Mouse (Mus musculus) neural tube, embryonic 13.5 days (tissue): ENCODE measurements at regions not wholly inside any gene's neighbourhood (a gene's known extent, or its start where the extent isn't known, plus 50 kb on each side); places are given as distances from the start of the nearest gene placed in this dataset.

ENCODE experiments used
- ATAC-seq: fragments of 200-750 bp; cut with Nextera tagmentation; 2 replicates; pipeline ENCODE4 v1.8.0; 2017; ENCODE audit warnings: low read depth, mild to moderate bottlenecking, moderate TSS enrichment, moderate library complexity
- H3K27ac ChIP-seq: fragments of 300-500 bp; sonication (generic); replicated peaks from 2 replicates; pipeline ENCODE4 v1.5.1; 2015; ENCODE audit warnings: moderate library complexity, mild to moderate bottlenecking, inconsistent platforms
- H3K27me3 ChIP-seq: fragments of 300-500 bp; sonication (generic); 2 replicates; pipeline ENCODE4 v1.6.1; 2015; ENCODE audit warnings: mild to moderate bottlenecking, inconsistent platforms
- H3K36me3 ChIP-seq: fragments of 300-500 bp; sonication (generic); 2 replicates; pipeline ENCODE4 v1.6.1; 2015; ENCODE audit warnings: mild to moderate bottlenecking, inconsistent platforms
- H3K4me1 ChIP-seq: fragments of 300-500 bp; sonication (generic); replicated peaks from 2 replicates; pipeline ENCODE4 v1.6.1; 2015; ENCODE audit warnings: inconsistent platforms
- H3K4me2 ChIP-seq: fragments of 300-500 bp; sonication (generic); 2 replicates; pipeline ENCODE4 v1.6.1; 2015; ENCODE audit warnings: inconsistent platforms, mild to moderate bottlenecking, moderate library complexity
- H3K4me3 ChIP-seq: fragments of 300-500 bp; sonication (generic); 2 replicates; pipeline ENCODE4 v1.5.1; 2015; ENCODE audit warnings: mild to moderate bottlenecking, inconsistent platforms
- H3K9ac ChIP-seq: fragments of 300-500 bp; sonication (generic); 2 replicates; pipeline ENCODE4 v1.6.1; 2015; ENCODE audit warnings: moderate library complexity, mild to moderate bottlenecking, inconsistent platforms
- H3K9me3 ChIP-seq: fragments of 300-500 bp; sonication (generic); 2 replicates; pipeline ENCODE4 v1.6.1; 2016; ENCODE audit warnings: inconsistent platforms
- WGBS: fragments of 180-500 bp; shearing (Covaris S2); methylation state at CpG from one replicate; pipeline ENCODE4 v1.1.7; 2015; 5-methylcytosine and 5-hydroxymethylcytosine counted together

DNA sequence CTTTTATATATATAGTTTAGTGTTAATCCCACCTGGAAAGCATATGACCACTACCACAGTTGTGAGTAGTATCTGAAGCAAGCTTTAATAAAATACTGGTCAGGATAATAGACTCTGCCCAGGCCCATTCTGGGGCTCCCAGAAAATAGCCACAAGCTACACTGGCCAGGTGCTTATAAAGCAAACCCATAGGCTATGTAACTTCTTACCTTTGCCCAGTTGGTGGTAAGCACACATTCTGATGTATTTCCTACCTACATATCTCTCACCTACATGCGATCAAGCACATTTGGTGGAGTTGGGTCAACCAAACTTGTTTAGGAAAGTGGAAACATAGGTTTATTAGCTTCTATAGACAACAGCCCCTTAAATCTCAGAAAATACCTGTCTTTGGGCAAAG, 81.4 kb upstream of the Syt6 start:
- no peak overlapping the region for H3K4me3 ChIP-seq
- no peaks in the 10 kb centered on the region for H3K27me3 ChIP-seq
- H3K9me3 ChIP-seq, result no peaks in the 10 kb centered on the region
- no peak overlapping the region for H3K9ac ChIP-seq
- no peak overlapping the region for H3K4me2 ChIP-seq
- 100% methylated on average over 1 of the region's 1 CpGs for WGBS
- no peak for ATAC-seq
- no peak overlapping the region for H3K27ac ChIP-seq
- no peaks in the 10 kb centered on the region for H3K4me1 ChIP-seq
- H3K36me3 ChIP-seq, result no peaks in the 10 kb centered on the region

DNA sequence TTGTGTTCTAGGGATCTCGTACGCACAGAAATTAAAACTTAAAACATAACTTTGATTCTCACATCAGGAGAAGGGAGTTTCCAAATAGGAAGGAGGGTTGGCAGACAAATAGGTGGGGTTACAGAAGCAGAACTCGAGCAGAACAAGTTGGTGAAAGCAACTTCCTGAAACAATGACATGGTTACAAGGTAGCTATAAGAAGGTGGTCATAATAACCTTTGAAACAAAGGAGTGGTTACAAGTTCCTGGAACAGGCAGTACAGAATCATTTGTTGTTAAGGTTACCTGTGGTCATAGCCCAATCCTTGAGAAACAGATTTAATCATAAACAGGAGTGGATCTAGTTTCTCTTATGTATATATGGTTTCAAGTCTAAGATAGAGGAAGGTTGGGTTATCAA, 81.0 kb upstream of the Syt6 start:
- no peaks in the 10 kb centered on the region for H3K9me3 ChIP-seq

DNA sequence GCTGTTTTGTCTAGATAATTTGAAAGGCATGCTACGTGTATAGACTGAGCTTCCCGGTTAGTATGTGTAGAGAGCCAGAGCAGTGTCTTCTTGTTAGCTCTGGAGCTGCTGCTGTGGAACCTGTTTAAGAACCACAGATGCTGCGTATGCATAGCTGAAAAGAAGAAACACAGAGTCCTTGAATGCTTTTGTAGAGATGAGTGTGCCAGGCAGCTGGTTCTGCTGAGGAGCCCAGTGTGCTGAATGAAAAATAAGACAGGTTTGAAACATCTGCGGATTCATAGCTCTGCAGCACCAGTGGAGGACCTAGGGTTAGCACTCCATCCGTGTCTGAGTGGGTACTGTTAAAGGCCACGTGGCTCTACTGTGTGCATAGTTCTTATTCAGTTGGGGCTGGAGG, 78.9 kb upstream of the Syt6 start:
- Histone ChIP-seq H3K9me3 (no peaks in the 10 kb centered on the region), H3K4me2 (no peak overlapping the region), H3K36me3 (no peaks in the 10 kb centered on the region), H3K4me1 (no peaks in the 10 kb centered on the region), H3K27ac (no peak overlapping the region), H3K27me3 (no peaks in the 10 kb centered on the region), H3K9ac (no peak overlapping the region), H3K4me3 (no peak overlapping the region)
- WGBS, result 92% methylated on average over 6 of the region's 6 CpGs
- no peak for ATAC-seq

More for the DNA sequence above, 81.0 kb upstream of the Syt6 start:
- H3K4me1 ChIP-seq, result no peaks in the 10 kb centered on the region
- no peak overlapping the region for H3K27ac ChIP-seq
- no peak overlapping the region for H3K4me2 ChIP-seq
- no peaks in the 10 kb centered on the region for H3K27me3 ChIP-seq
- H3K36me3 ChIP-seq, result no peaks in the 10 kb centered on the region
- ATAC-seq, result no peak
- WGBS, result 87% methylated on average over 3 of the region's 3 CpGs
- no peak overlapping the region for H3K4me3 ChIP-seq
- no peak overlapping the region for H3K9ac ChIP-seq

DNA sequence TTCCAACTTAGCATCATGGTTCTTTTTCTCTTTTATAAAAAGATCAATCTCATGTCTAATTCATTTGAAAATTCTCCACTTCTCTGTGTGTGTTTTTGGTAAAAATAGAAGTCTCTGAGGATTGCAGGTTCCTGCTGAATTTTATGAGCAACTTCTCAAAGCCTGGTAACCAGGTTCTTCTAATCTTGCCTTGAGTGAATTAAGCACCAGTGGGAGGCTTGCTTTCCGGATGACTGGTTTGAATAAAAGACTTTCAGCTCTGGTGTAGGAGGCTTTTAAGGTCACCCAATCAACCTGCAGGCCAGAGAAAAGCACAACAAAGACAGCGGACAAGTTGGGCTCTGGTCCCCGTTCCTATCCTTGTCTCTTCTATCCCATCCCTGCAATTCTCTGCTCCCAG, 78.3 kb upstream of the Syt6 start:
- H3K4me3 ChIP-seq, result no peak overlapping the region
- H3K27ac ChIP-seq, result no peak overlapping the region
- 44% methylated on average over 3 of the region's 3 CpGs for WGBS
- no peaks in the 10 kb centered on the region for H3K4me1 ChIP-seq
- no peaks in the 10 kb centered on the region for H3K36me3 ChIP-seq
- H3K9me3 ChIP-seq, result no peaks in the 10 kb centered on the region
- no peak overlapping the region for H3K4me2 ChIP-seq
- no peak for ATAC-seq
- H3K9ac ChIP-seq, result no peak overlapping the region
- no peaks in the 10 kb centered on the region for H3K27me3 ChIP-seq

DNA sequence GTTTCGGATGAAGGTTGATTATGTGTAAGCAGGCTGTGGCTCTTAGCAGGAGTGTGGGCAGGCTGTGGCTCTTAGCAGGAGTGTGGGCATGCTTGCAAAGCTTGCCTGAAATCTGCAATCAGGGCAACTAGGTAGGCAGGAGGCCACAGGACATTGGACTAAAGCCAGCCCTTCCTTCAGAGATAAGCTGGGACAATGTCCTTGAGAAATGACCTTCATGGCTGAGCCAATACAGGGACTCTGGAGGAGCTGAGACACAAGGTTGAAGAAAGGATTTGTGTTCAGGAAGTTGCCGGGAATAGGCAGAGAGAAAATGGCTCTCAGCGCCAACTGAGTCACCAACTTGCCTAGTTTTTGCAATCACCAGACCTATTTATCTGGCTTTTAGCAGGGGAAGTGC, 77.3 kb upstream of the Syt6 start:
- H3K4me3 ChIP-seq, result no peak overlapping the region
- no peak overlapping the region for H3K4me2 ChIP-seq
- no peak overlapping the region for H3K9ac ChIP-seq
- H3K4me1 ChIP-seq, result no peaks in the 10 kb centered on the region
- no peaks in the 10 kb centered on the region for H3K9me3 ChIP-seq
- no peaks in the 10 kb centered on the region for H3K36me3 ChIP-seq
- WGBS, result 96% methylated on average over 3 of the region's 3 CpGs
- no peak overlapping the region for H3K27ac ChIP-seq
- no peaks in the 10 kb centered on the region for H3K27me3 ChIP-seq
- no peak for ATAC-seq

DNA sequence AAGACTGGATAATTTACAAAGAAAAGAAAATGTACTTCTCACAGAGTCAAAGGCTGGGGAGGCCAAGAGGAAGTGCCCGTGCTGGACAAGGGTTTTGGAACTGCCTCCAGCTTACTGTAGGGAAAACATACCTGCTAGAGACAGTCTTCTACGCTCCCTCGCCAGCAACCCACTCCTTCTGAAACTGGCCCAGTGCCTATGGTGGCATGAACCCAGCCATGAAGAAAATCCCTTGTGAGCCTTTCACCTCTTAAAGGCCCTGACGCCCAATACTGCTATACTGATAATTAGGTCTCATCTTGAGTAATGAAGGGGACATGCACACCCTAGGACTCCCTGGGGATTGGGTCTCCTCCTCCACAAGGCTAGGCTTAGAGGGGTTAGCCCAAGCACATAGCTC, 76.6 kb upstream of the Syt6 start:
- WGBS, result 78% methylated on average over 4 of the region's 4 CpGs
- Histone ChIP-seq H3K9me3 (no peaks in the 10 kb centered on the region), H3K27me3 (no peaks in the 10 kb centered on the region), H3K4me2 (no peak overlapping the region), H3K9ac (no peak overlapping the region), H3K36me3 (no peaks in the 10 kb centered on the region), H3K4me1 (no peaks in the 10 kb centered on the region), H3K27ac (no peak overlapping the region), H3K4me3 (no peak overlapping the region)
- ATAC-seq, result no peak

DNA sequence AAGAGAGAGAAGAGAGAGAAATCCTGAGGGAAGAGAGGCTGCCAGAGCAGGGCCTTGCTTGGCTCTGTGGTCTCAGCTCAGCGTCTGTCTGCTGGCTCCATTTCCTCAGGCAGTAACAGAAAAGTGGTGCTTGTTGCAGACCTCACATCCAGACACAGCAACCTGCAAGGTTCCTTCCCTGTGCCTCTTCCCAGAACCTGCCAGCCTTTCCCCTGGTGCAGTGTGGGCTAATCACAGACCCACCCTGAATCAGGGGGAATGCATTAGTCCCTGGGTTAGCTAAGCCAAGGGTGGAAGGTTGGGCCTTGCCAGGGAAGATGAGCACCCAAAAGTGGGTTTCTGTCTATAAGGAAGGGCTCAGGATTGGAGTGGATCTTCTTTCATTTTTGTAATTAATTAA, 75.2 kb upstream of the Syt6 start:
- Histone ChIP-seq H3K9ac (no peak overlapping the region), H3K4me3 (no peak overlapping the region), H3K4me1 (no peaks in the 10 kb centered on the region), H3K27ac (no peak overlapping the region), H3K9me3 (no peaks in the 10 kb centered on the region), H3K4me2 (no peak overlapping the region), H3K36me3 (no peaks in the 10 kb centered on the region), H3K27me3 (no peaks in the 10 kb centered on the region)
- 71% methylated on average over 1 of the region's 1 CpGs for WGBS
- no peak for ATAC-seq

DNA sequence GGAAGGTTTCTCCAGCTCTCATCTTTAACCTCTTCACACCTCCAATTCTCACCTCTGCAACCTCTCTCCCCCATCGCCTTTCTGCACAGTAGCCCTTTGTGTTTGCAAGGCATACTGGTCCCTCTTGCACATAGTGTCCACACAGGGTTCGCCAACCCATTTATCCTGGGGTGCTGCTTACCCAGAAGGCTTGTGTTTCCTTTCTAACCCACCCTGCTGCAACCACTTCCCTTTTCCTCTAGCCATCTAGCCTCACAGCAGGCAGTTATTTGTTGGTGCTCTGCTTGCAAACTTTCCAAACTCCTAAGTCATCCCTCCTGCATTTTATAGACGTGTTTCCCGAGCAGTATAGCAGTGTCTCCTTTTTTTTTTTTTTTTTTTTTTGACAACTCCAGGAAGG, 74.7 kb upstream of the Syt6 start:
- H3K9me3 ChIP-seq, result no peaks in the 10 kb centered on the region
- H3K36me3 ChIP-seq, result no peaks in the 10 kb centered on the region
- WGBS, result 60% methylated on average over 4 of the region's 4 CpGs
- H3K4me3 ChIP-seq, result no peak overlapping the region
- H3K4me1 ChIP-seq, result no peaks in the 10 kb centered on the region
- H3K27me3 ChIP-seq, result no peaks in the 10 kb centered on the region
- no peak for ATAC-seq
- H3K4me2 ChIP-seq, result no peak overlapping the region
- H3K9ac ChIP-seq, result no peak overlapping the region
- no peak overlapping the region for H3K27ac ChIP-seq

DNA sequence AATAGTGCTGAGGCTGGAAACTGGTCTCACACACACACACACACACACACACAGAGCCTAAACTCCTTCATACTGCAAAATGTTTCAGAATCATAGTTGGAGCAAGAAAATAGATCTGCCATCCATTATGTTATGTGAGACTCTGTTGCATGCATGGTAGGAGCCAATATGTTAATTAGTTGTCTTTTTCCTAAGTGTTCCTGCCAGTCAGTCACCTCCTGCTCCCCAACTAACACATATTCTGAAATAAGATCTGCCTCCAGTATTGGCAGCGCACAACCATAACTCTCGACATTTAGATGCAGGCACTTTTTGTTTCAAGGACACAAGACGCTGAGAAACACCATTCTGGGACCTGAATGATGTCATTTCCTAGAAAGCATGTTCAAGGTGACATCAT, 70.9 kb upstream of the Syt6 start:
- ATAC-seq, result no peak
- Histone ChIP-seq H3K4me2 (no peak overlapping the region), H3K36me3 (no peaks in the 10 kb centered on the region), H3K4me1 (no peaks in the 10 kb centered on the region), H3K9ac (no peak overlapping the region), H3K4me3 (no peak overlapping the region), H3K27me3 (no peaks in the 10 kb centered on the region), H3K27ac (no peak overlapping the region), H3K9me3 (no peaks in the 10 kb centered on the region)
- 86% methylated on average over 3 of the region's 3 CpGs for WGBS

DNA sequence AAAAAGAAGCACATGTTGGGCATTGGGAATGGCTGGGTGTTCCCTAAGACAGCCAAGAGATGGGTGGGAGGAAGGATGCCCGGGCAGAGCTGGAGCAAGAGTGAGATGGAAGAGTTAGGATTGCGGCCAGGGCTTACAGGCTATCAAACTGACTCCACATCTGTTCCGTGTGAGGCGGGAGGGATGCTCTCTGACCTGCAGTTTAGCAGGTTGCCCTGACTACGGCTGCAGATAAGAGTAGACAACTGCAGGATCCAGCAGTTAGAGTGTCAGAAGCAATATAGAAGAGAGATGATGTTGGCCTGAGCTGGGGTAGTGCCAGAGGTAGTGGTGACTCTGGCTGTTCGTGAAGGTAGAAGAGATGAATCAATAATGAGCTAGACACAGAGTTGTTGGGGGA, 61.6 kb upstream of the Syt6 start:
- Histone ChIP-seq H3K27ac (no peak overlapping the region), H3K4me1 (0 out of 2 replicates have a peak, but pooled peaks cover 4% of the 10 kb centered on the region), H3K9me3 (no peaks in the 10 kb centered on the region), H3K9ac (no peak overlapping the region), H3K36me3 (no peaks in the 10 kb centered on the region), H3K27me3 (no peaks in the 10 kb centered on the region), H3K4me3 (no peak overlapping the region), H3K4me2 (no peak overlapping the region)
- 81% methylated on average over 6 of the region's 6 CpGs for WGBS
- no peak for ATAC-seq

DNA sequence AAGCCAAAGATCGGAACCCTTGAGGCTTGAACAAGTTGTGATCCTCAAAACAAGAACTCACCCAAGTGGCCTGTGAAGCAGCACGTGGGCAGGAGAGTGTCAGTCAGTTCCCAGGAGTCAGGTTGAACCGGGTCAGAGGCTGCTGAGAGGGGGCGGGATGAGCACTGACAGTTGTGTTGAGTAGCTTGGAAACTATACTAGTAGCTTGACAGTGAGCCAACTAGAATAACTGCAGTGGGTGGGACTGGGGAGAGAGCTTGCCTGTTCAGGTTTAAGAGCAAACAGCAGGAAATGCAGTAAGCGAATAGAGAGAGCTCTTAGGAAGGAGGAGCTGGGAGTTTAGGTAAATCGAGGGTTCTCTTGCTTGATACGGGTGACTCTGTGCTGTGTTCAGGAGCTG, 61.0 kb upstream of the Syt6 start:
- Histone ChIP-seq H3K9me3 (no peaks in the 10 kb centered on the region), H3K27me3 (no peaks in the 10 kb centered on the region), H3K4me2 (no peak overlapping the region), H3K4me1 (0 out of 2 replicates have a peak, but pooled peaks cover 4% of the 10 kb centered on the region), H3K4me3 (no peak overlapping the region), H3K27ac (no peak overlapping the region), H3K36me3 (no peaks in the 10 kb centered on the region), H3K9ac (no peak overlapping the region)
- no peak for ATAC-seq
- 69% methylated on average over 7 of the region's 7 CpGs for WGBS

DNA sequence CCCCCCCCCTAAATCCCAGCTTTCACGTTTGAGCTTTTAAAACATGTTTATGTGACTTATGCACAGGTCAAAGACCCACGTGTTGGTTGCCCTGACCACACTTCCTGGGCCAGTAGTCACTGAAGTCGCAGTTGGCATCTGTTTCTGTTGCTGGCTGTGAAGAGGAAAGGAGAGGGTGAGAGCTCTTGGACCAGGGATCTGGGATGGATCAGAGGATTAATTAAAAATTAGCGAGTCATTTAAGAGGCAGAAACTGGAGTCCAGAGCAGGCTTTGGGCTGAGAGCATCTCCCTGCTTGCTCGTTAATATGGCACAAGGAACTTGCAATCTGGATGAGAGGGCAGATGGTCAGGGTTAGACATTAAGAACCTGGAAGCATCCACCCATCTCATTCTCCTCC, 59.1 kb upstream of the Syt6 start:
- H3K4me3 ChIP-seq, result no peak overlapping the region
- 75% methylated on average over 5 of the region's 5 CpGs for WGBS
- ATAC-seq, result no peak
- H3K4me1 ChIP-seq, result 0 out of 2 replicates have a peak, but pooled peaks cover 4% of the 10 kb centered on the region
- H3K36me3 ChIP-seq, result no peaks in the 10 kb centered on the region
- H3K9ac ChIP-seq, result no peak overlapping the region
- no peak overlapping the region for H3K27ac ChIP-seq
- no peaks in the 10 kb centered on the region for H3K9me3 ChIP-seq
- no peak overlapping the region for H3K4me2 ChIP-seq
- no peaks in the 10 kb centered on the region for H3K27me3 ChIP-seq

DNA sequence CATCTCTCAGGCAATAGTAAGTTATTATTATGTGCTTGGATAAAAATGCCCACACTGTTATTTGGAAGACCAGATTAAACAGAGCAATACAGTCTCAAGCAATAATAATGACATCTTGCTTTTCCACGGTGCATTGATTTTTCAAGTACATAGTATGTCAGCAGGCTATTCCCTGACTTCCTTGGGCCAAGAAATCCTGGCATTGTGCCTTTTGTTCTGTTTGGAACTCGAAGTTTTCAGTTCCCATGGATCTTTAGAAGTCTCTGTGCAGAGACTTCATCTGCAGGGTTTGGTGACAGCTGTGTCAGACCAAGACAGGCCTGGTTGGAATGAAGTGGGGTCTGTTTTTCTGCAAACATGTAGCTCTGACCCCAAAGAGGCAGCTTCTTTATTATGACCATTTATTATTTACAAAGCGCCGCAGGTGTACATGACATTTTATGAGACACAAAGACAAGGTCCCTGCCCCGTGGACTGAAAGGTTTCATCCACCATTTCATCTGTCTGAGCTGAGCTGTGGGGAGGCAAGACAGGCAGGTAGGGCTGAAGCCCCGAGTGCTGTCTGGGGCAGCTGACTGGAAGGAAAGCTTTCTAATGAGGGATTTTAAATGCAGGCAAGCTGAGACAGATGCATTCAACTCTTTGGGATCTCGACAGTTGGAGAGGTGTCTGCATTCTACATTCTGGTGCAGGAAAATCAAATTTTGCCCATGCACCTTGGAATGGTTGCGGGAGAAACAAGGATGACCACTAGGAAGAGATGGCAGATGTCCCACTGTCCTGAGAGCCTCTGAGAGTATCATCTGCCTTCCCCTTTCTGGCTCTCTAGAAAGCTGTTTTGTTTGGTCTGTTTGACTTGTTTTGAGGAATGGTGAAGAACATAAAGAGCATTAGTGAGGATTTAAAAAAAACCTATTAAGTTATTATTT, 57.4 kb upstream of the Syt6 start:
- Histone ChIP-seq H3K4me2 (no peak overlapping the region), H3K27ac (no peak overlapping the region), H3K27me3 (no peaks in the 10 kb centered on the region), H3K4me3 (no peak overlapping the region), H3K9me3 (no peaks in the 10 kb centered on the region), H3K36me3 (no peaks in the 10 kb centered on the region), H3K9ac (no peak overlapping the region), H3K4me1 (0 out of 2 replicates have a peak, but pooled peaks cover 4% of the 10 kb centered on the region)
- WGBS, result 71% methylated on average over 8 of the region's 8 CpGs
- ATAC-seq, result no peak
